9 mouse cellular contexts compared by ENCODE assay signal in genomic region chr4:120948938-120949337, GRCm38 (mm10). TPM values are rescaled to one million over a fixed set of nuclear protein-coding genes. Genes with fewer than 3 reads are reported as not detected.
DNase-seq lines count a peak whose midpoint lies in the region; ATAC-seq lines count a peak whose summit lies in the region.
"Had no signal": no experiment of that assay in that cellular context is flagged by ENCODE, and none has a peak within 500 bp of the region (broad histone marks: within the 10 kb centered on the region; RNA-seq: fewer than 3 reads in every experiment).

No protein-coding gene starts in this region.

- H3K9me3 ChIP-seq in intestine, embryonic 16.5 days (ENCODE audit: control insufficient read depth, low read length): no peaks in the 10 kb centered on the region
- no peaks in the 10 kb centered on the region for H3K9me3 ChIP-seq in intestine, embryonic 15.5 days
- no peaks in the 10 kb centered on the region for H3K9me3 ChIP-seq in heart, embryonic 11.5 days (replicated peaks; ENCODE audit: control insufficient read depth, low read length)
- no peaks in the 10 kb centered on the region for H3K9me3 ChIP-seq in forebrain, embryonic 12.5 days

- peak; percentile 62 to 73 for DNase-seq in kidney, postnatal 4 days
- peak; percentile 68 for DNase-seq in lung, postnatal 36 days
- DNase-seq in retina, postnatal 1 day: no peak
- no peak for DNase-seq in urinary bladder, postnatal 36 days (ENCODE audit: low spot score in 2 of 2)

- H3K27me3 ChIP-seq in intestine, embryonic 16.5 days (replicated peaks; ENCODE audit: control insufficient read depth, insufficient read depth, low read length): no peaks in the 10 kb centered on the region
- no peaks in the 10 kb centered on the region for H3K27me3 ChIP-seq in intestine, embryonic 15.5 days (replicated peaks)
- H3K27me3 ChIP-seq in heart, embryonic 11.5 days (ENCODE audit: control insufficient read depth, insufficient read depth, low read length): no peaks in the 10 kb centered on the region
- no peaks in the 10 kb centered on the region for H3K27me3 ChIP-seq in forebrain, embryonic 12.5 days

- no peak overlapping the region for H3K9ac ChIP-seq in intestine, embryonic 16.5 days (ENCODE audit: low read depth, low read length)
- H3K9ac ChIP-seq in intestine, embryonic 15.5 days: no peak overlapping the region
- H3K9ac ChIP-seq in heart, embryonic 11.5 days (ENCODE audit: low read depth, low read length): peak overlapping the region; percentile 58; the same call in 1 of the 2 replicates
- no peak overlapping the region for H3K9ac ChIP-seq in forebrain, embryonic 12.5 days

- no peaks in the 10 kb centered on the region for H3K36me3 ChIP-seq in intestine, embryonic 16.5 days (ENCODE audit: control insufficient read depth, insufficient read depth, low read length)
- 0 out of 2 replicates have a peak, but pooled peaks cover 6% of the 10 kb centered on the region for H3K36me3 ChIP-seq in intestine, embryonic 15.5 days
- no peaks in the 10 kb centered on the region for H3K36me3 ChIP-seq in heart, embryonic 11.5 days (ENCODE audit: control insufficient read depth, insufficient read depth, low read length)
- peaks cover 13% of the 10 kb centered on the region for H3K36me3 ChIP-seq in forebrain, embryonic 12.5 days (replicated peaks)

- H3K4me3 ChIP-seq in intestine, embryonic 16.5 days (ENCODE audit: low read length): no peak overlapping the region
- H3K4me3 ChIP-seq in intestine, embryonic 15.5 days (replicated peaks): no peak overlapping the region
- peak overlapping the region; percentile 82; the same call in 1 of the 2 replicates for H3K4me3 ChIP-seq in heart, embryonic 11.5 days (ENCODE audit: low read depth, low read length)
- no peak overlapping the region for H3K4me3 ChIP-seq in forebrain, embryonic 12.5 days (replicated peaks)
- H3K4me3 ChIP-seq: myocyte had no signal

- 0 out of 2 replicates have a peak, but pooled peaks cover 3% of the 10 kb centered on the region for H3K4me1 ChIP-seq in intestine, embryonic 16.5 days (ENCODE audit: control insufficient read depth, insufficient read depth, low read length)
- H3K4me1 ChIP-seq in intestine, embryonic 15.5 days (replicated peaks): no peaks in the 10 kb centered on the region; the same call in 1 of the 2 replicates
- H3K4me1 ChIP-seq in heart, embryonic 11.5 days (ENCODE audit: control insufficient read depth, insufficient read depth, low read length): no peaks in the 10 kb centered on the region
- peaks cover 13% of the 10 kb centered on the region for H3K4me1 ChIP-seq in forebrain, embryonic 12.5 days

- 0 out of 2 replicates have a peak overlapping the region, but pooled peaks have one; percentile 8 for H3K27ac ChIP-seq in intestine, embryonic 16.5 days (ENCODE audit: low read length)
- H3K27ac ChIP-seq in intestine, embryonic 15.5 days: no peak overlapping the region
- H3K27ac ChIP-seq in heart, embryonic 11.5 days (ENCODE audit: low read depth, low read length): peak overlapping the region; percentile 94
- H3K27ac ChIP-seq in forebrain, embryonic 12.5 days: no peak overlapping the region

- no peak for ATAC-seq in intestine, embryonic 16.5 days
- ATAC-seq in intestine, embryonic 15.5 days: no peak
- no peak for ATAC-seq in heart, embryonic 11.5 days (replicated peaks; ENCODE audit: insufficient number of reproducible peaks, low FRiP score, low TSS enrichment)
- no peak for ATAC-seq in forebrain, embryonic 12.5 days (ENCODE audit: low FRiP score)

- no peak overlapping the region for H3K4me2 ChIP-seq in intestine, embryonic 16.5 days (ENCODE audit: low read depth, low read length)
- H3K4me2 ChIP-seq in intestine, embryonic 15.5 days (replicated peaks): no peak overlapping the region
- H3K4me2 ChIP-seq in heart, embryonic 11.5 days: peak overlapping the region; percentile 69
- no peak overlapping the region for H3K4me2 ChIP-seq in forebrain, embryonic 12.5 days

- 67% methylated on average over 3 of the region's 3 CpGs for WGBS in intestine, embryonic 16.5 days
- WGBS in intestine, embryonic 15.5 days: 64% methylated on average over 3 of the region's 3 CpGs
- 32% methylated on average over 3 of the region's 3 CpGs for WGBS in heart, embryonic 11.5 days (ENCODE audit: insufficient replicate concordance)
- 86% methylated on average over 3 of the region's 3 CpGs for WGBS in forebrain, embryonic 12.5 days

RNA-seq across cellular contexts. Expression of gene Zfp69, which starts 2.6 kb away (rescaled TPM):
- 3.9 and 4.8 TPM in 2 replicates for polyA plus RNA-seq in intestine, embryonic 16.5 days (2015; fragmentation: Nextera tagmentation; extraction: Ambion mirVana)
- 6.0 and 6.3 TPM in 2 replicates for polyA plus RNA-seq in intestine, embryonic 15.5 days (2015; fragmentation: Nextera tagmentation; extraction: Ambion mirVana)
- 13.8 and 16.9 TPM in 2 replicates for polyA plus RNA-seq in heart, embryonic 11.5 days (2014; fragmentation: Nextera tagmentation; extraction: Ambion mirVana)
- 9.5 and 9.6 TPM in 2 replicates for polyA plus RNA-seq in forebrain, embryonic 12.5 days (2016; fragmentation: Nextera tagmentation; extraction: Ambion mirVana)

RNA-seq across cellular contexts. Expression of gene Exo5, which starts 24.1 kb away (rescaled TPM):
- polyA plus RNA-seq in intestine, embryonic 16.5 days (2015; fragmentation: Nextera tagmentation; extraction: Ambion mirVana): 23.9 and 26.9 TPM in 2 replicates
- polyA plus RNA-seq in intestine, embryonic 15.5 days (2015; fragmentation: Nextera tagmentation; extraction: Ambion mirVana): 23.8 and 25.3 TPM in 2 replicates
- polyA plus RNA-seq in heart, embryonic 11.5 days (2014; fragmentation: Nextera tagmentation; extraction: Ambion mirVana): 13.2 and 13.7 TPM in 2 replicates
- polyA plus RNA-seq in forebrain, embryonic 12.5 days (2016; fragmentation: Nextera tagmentation; extraction: Ambion mirVana): 36.3 and 38.3 TPM in 2 replicates

Comparison
In these comparisons a context has a peak if more than half of its experiments do, and no peak if none do; other contexts are left out.
1. H3K27ac ChIP-seq: peak in intestine, embryonic 16.5 days (single experiment) and heart, embryonic 11.5 days (single experiment); none in intestine, embryonic 15.5 days (single experiment) and forebrain, embryonic 12.5 days (single experiment).
2. DNase-seq: peak in kidney, postnatal 4 days (2 of 2) and lung, postnatal 36 days (single experiment); none in retina, postnatal 1 day (single experiment) and urinary bladder, postnatal 36 days (0 of 2).